Mouse (Mus musculus): Measurements from ENCODE around the gene Prdm13.

Gene Prdm13

DNA sequence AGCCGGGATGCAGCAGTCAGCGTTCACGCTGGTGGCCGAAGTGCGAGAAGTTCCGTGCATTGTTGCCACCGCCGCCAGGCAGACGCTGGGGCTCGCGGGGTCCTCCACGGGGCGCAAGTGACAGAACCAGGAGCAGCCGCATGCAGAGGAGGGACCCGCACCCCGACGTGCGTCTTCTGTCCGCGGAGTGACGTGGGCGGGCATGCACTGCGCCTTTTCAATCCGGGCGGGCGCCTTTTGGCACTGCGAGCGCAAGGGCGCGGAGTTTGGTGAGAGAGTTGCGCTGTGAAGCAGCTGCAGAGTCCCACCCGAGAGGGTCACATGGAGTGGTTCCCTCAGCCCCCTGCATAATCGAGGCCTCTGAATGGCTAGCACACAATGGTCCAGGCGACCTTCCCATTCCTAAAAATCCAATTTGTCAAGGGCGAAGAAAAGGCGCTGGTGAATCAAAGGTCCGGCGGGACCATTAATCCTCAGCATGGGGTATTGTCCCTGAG lies at the start of gene Prdm13:
Gene Prdm13, minus strand, starts transcription at position 369 of the 497 bp plus-strand sequence.
- in situ Hi-C loops (cut with MseI, MboI) = loop anchor here in 1 of 2 experiments (10.0 kb wide), 1 partner anchor 151 kb away; no protein-coding TSS in a partner anchor

DNA sequence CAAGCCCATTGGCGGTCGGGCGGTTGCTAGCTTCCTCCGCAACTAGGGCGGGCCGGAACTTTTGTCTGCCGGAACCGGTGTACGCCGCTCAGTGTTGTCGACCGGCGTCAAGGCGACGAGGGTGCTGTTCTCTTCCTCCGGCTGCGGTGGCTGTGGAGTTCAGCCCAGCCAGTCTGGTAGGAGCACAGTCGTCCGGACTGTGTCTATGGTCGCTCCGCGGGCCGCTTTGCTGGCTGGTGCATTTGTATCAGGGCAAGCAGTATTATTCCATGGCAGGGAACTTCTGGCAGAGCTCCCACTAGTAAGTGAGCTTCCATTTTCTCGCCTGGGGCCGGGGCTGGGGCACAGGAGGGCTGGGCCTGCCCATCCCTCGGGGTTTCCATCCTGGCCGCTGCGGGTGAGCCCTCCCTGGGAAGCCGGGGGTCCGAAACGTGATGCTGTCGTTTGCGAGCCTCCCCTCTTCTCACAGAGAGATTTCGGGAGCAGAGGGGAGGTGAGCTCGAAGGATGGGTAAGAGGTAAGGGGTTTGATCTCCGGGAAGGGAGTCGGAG lies 41.9 kb upstream of the Prdm13 start, which contains the start of gene Ccnc:
Gene Ccnc, plus strand, starts transcription at position 87 of the 551 bp plus-strand sequence.
- in situ Hi-C loops (cut with MseI, MboI) = no loop called here

DNA sequence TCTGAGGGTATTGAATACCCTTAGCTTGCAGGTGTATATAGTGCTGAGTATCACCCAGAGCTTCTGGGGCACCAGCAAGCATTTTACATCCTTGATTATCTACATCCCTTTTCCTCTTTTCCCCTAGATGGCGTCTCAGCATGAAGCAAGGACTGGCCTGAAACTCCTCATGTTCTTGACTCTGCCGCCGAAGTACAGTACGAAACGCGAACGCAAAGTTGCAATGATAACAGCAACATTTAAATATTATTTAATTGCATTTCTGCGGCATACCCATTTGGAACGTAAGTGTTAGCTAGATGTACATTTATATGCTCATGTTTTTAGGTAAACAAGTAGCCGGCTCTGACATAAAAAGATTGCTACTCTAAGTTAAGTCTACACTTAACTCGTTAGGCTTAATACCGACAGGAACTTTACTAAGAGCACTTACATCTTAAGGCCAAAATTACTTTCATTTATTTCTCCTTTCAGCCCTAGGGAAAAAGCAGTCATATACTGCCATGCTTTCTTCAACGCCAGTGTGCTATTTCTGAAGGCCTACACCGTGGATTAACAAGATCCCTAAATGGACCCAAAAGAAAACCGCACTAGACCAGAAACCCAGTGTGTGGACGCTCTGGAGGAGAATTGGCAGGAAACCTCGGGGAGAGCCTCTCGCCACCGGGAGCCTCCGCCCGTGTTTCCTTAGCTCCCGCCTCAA lies 41.3 kb upstream of the Prdm13 start:
- in situ Hi-C loops (cut with MseI, MboI) = no loop called here

DNA sequence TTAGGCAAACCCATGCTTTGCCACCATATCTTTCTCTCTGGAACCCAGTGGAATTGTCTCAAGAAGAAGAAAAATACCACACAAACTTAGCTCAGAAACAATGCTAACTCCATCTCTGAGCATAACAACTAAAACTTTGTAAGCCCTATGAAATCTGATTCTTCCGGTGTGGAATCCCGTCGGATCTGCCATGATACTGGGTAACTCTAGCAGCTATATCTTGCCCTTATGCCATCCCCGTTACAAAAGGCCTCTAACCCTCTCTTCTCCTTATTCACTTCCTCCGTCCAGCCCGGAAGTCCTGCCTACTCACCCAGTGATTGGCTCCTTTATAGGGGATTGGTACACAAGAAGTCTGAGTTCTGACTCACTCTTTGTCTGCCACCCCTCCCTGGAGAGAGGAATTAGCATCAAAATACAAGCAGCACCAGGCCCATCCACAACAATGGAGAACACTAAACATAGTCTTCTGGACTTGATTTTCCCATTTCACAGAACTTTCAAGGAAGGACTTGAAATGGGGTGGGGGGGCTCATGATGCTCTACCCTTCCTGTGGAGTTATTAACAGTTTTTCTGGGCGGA lies 37.1 kb upstream of the Prdm13 start:
- in situ Hi-C loops (cut with MseI, MboI) = no loop called here

DNA sequence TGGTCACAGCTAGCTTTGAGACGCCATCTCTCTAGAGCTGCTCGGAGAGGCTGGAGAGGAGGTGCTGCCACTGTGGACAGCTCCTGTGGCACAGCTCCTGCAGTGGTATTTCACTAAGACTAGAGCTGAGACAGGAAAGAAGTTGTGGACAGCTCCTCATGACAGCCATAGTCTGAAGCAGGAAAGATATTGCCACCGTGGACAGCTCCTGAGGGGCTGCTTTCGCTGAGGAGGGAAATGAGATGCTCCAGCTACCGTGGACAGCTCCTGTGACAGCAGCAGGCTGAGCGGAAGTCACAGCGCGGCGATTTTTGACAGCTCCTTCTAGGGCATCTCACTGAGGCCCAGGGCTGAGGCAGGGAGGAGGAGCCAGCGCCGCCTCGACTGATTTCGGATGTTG lies 26.4 kb upstream of the Prdm13 start:
- in situ Hi-C loops (cut with MseI, MboI) = no loop called here

DNA sequence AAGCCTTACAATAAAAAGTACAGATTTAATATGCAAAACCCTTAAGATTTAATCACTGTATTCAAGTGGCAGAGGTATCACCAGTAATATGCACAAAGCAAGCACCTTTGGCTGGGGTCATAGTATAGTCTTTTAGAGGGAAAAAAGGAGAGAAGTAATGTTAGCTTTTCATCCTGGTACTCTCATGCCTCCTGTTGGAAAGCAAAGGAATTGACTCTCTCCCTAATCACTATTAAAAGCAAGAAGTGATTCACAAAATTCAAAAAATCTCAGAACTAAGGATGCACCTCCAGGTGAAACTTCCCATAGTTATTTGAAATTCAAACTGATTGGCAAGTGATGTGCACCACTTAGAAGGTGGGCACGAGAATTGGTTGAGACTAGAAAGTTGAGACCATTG lies 19.3 kb upstream of the Prdm13 start:
- in situ Hi-C loops (cut with MseI, MboI) = no loop called here

DNA sequence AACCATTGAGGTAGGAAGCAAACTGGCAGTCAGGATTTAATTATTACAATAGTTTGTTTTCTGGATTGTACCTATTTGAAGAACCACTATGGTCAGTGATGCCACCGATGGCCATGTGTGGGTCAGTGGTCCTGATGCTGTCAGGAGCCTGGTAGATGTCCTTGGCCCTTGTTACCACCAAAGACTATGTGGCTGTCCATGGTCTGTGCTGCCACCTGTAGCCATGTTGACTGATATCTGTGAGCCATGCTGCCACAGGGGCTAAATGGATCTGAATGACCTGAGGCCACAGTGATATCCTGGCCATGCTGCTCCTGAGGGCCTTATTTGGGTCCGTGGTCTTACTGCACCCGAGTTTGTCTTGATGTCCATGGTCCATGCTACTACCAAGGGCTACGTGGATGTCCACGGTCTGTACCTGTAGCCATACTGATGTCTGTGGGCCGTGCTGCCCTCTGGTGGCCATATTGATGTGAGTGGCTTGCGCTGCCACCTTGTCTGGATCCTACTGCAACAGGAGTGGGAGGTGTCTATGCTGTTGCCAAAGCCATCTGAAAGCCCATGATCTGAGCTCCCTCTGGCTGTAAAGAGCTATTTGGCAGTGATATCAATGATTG lies 10.0 kb upstream of the Prdm13 start:
- in situ Hi-C loops (cut with MseI, MboI) = loop anchor here in 1 of 2 experiments (10.0 kb wide), 1 partner anchor 161 kb away; no protein-coding TSS in a partner anchor

DNA sequence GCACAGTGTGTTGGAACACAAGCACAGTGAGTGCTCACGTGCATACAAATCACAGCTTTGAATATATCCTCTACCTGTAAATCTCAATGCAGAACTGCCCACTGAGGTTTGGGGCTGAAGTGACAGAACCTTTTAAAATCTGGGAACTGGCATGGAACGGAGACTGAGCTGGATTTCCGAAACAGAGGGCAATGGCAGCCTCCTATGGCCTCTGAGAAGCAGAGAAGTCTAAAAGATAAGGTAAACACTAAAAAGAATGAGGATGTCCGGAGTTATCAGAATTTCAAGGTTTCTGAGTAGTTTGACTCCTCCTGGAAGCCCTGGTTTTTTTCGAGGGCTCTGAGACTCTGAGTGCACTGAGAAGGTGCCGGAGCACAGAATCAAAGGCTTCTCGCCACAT lies 4.5 kb upstream of the Prdm13 start:
- in situ Hi-C loops (cut with MseI, MboI) = loop anchor here in 1 of 2 experiments (10.0 kb wide), 1 partner anchor 155 kb away; no protein-coding TSS in a partner anchor

DNA sequence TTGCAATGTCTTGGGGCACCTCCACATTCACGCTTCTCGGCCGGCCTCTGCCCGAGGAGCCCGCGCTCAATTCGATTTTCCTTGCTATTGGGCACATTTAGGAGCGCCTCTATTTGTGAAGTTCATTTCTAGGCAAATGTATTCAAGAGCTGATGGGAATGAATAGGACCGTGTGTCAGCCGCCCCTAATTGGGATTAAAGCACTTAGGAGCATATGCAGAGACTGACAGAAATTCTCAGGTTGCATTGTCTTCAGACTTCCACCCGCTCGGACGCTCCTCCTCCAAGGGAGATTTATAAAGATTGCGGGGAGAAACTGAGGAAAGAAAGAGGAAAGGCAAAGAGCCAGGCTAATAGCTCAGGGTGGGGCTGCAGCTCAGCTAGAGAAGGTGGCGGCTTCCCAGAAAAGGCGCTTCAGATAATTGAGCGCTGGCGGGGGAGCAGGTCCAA lies 3.8 kb upstream of the Prdm13 start:
- in situ Hi-C loops (cut with MseI, MboI) = loop anchor here in 1 of 2 experiments (10.0 kb wide), 1 partner anchor 155 kb away; no protein-coding TSS in a partner anchor

DNA sequence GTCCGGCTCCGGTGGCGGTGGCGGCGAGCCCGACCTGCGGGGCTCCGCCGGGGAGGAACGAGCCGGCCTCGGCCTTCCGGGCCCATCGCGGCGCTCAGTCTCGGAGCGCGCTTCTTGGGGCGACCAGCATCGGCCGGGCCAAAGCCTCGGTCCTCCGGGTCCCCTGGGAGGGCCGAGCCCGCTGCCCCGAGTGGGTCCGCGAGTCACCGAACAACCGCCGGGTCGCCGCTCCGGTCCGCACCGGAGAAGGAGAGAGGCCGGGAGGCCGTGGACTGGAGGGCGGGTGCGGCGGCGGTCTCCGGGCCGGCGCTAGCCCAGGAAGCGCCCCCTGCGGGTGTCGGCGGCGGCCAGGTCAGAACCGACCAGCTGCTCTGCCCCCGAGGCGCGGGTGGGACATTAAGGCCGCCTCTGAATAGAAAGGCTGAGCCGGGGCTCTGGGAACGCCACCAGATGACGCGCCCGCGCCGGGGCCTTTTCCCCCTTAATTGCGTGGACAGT lies 3.0 kb upstream of the Prdm13 start:
- in situ Hi-C loops (cut with MseI, MboI) = loop anchor here in 1 of 2 experiments (10.0 kb wide), 1 partner anchor 154 kb away; no protein-coding TSS in a partner anchor

DNA sequence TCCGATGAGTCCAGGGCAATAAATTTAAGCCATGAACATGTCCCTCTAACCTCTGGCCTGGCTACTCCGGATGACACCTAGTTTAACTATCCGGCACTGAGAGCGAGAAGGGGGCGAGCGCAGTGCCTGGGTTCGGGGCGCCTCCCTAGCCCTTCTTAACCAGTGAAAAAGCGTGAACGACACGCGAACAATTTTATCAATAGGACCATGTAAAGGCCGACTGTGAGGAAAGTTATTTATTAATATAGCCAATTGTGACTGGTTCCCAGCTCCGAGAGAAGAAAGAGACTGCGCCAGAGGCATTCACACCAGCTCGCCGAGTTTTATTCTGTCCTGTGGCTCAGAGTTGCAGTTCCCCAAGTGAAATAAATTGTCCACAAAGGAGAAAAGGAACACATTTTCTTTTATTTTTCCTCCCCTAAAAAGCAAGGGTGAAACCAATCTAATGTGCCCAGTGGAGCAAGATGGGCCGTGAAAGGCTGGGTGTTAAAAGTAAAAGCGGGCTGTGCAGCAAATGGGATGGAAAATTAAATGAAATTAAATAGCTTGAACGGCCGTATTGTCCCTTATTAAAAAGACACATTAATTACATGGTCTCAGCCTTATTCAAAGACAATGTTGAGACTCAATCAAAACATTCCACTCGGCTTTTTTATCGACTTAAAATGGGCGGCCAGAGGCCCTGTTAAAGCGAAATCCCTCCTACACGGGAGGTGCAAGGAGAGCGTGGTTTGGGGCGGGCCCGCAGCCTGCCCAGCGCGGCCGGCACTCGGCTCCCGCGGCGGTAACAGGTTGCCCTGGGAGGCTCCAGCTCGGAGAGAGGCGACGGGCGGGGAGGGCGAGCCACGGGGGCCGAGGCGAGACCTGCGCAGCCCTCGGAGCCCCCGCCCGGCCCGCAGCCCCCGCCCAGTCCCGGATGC lies 2.3 kb upstream of the Prdm13 start:
- in situ Hi-C loops (cut with MseI, MboI) = loop anchor here in 1 of 2 experiments (10.0 kb wide), 1 partner anchor 153 kb away; no protein-coding TSS in a partner anchor

DNA sequence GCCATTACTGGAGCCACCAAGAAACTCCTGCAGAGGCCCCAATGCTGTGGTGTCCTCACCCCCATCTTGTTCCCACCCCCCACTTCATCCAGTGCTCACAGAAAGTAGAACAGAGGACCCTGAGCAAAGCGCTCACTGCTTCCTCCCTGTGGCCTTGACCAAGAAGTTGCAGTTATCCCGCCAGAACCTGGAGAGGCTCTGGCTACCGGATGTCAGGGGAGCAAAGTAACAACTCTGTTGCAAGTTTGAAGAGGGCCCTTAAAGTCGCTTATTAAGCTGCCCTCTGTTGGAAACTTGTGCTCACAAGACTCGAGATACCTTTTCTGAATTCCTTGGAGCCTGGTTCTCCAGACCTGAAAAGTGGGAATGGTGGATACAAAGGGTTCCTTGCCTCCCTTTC lies 1.2 kb upstream of the Prdm13 start:
- in situ Hi-C loops (cut with MseI, MboI) = loop anchor here in 1 of 2 experiments (10.0 kb wide), 1 partner anchor 152 kb away; no protein-coding TSS in a partner anchor

DNA sequence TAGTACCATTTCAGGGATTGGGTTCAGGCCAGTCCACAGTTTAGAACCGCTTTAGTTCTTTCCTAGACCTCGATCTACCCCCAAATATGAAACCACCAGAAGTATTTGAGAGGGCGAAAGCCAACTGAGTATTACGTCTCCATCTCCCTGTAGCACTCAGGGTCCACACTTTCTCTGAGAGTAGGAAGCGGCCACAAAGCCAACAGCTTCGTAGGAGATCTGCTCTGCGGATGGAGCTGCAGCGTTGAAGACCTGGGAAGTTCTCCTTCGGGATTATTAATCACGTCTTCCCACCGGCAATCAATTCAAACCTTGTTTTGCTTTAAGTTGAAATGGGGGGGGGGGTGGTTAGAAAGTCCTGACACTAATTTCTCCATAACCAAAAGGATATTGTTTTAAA lies 653 bp upstream of the Prdm13 start:
- in situ Hi-C loops (cut with MseI, MboI) = loop anchor here in 1 of 2 experiments (10.0 kb wide), 1 partner anchor 152 kb away; no protein-coding TSS in a partner anchor

DNA sequence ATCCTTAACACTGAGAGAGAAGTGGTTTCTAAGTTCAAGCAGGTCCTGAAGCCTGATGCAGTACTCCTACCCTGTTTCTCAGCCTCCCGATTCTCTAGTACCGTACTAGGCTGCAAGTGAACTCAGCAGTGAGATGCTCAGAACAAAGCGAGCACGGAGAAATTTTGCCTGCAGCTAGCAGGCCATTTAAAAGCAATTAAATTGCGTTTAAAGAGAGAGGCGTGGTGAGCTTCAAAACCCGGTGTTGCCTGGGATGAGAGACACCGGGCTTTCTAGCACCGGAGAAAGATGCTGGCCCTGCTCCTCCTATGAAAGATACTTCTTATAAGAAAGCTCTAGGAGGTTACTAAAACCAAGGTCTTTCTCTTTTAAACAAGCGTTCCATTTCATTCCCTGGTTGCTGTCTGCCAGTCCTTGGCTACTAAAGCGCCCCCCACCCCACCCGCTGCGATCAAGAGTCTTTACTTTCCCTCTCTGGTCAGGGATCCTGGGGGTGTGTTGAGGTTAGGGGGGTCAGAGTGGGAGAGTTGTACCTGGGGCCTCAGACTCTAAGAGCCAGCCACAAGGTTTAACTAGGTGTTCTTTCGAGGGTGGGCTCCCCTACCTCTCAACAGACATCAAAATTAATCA lies 1.3 kb downstream of the Prdm13 start:
- in situ Hi-C loops (cut with MseI, MboI) = loop anchor here in 1 of 2 experiments (10.0 kb wide), 1 partner anchor 150 kb away; no protein-coding TSS in a partner anchor

DNA sequence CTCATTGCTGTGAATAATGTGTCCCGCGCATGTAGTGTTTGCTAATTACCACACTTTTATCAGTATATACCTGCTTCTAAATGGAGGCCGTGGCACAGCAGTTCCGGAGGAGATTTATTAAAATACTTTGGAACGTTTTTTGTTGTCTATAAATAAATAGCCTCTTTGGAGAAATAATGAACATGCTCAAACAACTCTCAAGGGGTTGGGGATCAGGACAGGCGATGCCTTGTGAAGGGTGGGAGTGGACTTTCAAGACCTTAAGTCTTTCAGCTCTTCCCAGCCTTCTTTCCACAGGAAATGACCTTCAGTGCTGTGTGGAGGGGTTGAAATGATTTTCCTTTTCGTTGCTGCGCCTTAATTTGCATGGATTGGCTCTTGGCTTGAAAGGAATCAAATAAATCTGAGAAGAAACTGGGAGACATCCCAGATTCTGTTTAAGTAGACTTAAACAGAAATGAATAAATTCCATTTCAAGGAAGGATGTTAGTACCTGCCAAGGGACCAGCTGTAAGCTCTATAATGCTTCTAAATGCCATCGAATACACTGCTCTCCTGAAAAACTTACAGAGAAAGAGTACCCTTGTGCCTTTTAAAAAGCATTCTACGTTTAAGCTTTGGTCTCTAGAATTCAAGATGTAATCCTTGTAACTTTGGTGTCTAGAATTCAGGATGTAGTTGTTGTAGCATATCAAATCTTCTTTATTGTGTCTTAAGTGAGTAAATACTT lies 3.2 kb downstream of the Prdm13 start:
- in situ Hi-C loops (cut with MseI, MboI) = loop anchor here in 1 of 2 experiments (10.0 kb wide), 1 partner anchor 148 kb away; no protein-coding TSS in a partner anchor

DNA sequence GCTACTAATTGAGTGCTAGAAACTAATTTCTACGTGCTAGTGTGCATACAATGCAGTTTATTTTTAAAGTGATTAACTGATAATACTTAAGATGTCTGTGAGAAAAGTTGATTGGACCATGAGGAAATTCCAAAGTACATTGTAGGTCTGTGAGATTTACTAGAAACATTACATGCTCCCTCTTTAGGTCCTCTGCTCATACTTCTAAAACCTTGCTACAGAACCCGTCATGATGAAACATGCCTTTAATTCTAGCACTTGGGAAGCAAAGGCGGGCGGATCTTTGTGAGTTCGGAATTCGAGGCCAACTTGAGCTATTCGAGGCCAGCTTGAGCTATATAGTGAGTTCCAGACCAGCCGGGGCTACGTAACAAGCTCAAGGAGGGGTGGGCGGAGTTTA lies 4.8 kb downstream of the Prdm13 start:
- in situ Hi-C loops (cut with MseI, MboI) = loop anchor here in 1 of 2 experiments (10.0 kb wide), 1 partner anchor 146 kb away; no protein-coding TSS in a partner anchor

DNA sequence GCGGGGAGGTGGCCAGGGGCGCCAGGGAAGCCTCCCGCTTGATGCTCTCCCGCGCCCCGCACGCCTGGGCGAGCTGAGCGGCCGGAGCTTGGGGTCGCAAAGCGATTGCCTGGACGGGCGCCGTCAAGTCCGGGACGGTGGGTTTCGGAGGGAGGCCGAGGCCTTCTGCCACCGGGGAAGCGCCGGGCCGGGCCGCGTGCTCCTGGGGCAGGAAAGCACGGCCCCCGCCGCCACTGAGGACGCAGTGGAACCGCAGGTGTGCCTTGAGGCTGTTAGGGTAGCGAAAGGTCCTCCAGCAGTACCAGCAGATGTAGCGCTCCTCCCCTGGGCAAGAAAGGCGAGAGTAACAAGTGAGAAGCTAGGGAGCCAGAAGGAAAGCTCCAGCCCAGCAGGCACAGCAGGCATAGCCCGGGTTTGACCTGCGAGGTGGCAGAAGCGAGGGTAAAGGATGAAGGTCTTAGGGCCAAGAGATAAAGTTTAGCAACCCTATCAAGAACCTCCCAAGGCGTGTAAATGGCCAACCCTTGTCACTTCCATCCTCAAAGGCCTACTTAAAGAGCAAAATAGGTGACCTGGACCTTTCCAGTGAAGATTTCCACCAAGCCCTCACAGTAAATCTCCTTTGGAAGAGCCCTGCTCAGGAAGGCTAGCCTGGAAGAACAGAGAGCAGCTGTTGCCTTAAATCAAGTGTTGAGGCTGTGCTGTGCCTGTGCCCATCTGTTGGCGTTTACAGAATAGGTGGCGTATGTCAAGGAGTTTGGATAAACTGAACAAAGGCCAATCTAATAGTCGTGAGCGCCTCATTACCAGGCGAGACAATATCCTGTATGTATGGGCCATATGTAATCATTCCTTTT lies 5.9 kb downstream of the Prdm13 start:
- in situ Hi-C loops (cut with MseI, MboI) = loop anchor here in 1 of 2 experiments (10.0 kb wide), 1 partner anchor 145 kb away; no protein-coding TSS in a partner anchor
